Mouse (Mus musculus): ENCODE results near the gene Fas. TPM values are rescaled to one million over a fixed set of nuclear protein-coding genes. Genes with fewer than 3 reads are reported as not detected.

The Fas gene
- polyA plus RNA-seq (2017; shearing (Covaris generic)), result 100 to 1,000 TPM in 1 of 2 experiments, 10 to 100 TPM in 1; 71.8 to 105 TPM

DNA sequence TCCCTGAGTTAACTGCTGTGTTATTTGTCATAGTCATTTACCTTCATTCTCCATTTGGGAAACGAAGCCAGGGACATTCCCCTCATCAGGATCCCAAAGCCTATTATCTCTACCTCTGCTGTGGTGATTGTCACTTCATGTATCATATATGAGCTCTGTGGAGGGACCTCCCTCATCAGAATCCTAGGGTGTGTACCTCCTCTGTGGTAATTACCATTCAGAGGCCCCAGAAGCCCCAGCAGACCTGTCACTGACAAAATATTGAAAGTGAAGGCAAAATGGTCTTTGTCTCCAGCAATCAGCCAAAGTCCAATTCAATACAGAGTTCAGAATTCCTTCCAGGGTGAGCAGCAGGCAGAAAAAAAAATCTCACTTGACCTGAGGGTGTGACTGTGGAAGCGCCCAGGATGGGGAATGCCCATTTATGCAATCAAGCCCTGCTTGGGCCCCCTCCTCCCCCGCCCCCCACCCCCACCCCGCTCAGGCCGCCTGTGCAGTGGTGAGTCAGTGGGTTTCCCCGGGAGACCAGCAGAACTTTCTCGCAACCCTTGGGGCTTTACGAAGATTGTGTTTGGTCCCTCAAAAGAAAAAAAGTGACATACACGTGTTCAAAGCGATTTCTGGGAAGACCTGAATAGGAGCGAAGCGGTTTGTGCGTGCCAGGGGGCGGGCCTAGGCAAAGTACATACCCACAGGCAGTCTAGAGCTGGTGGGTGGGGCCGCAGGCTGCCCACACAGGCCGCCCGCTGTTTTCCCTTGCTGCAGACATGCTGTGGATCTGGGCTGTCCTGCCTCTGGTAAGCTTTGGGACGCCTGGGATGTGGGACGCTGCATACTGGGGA is at the start of gene Fas:
TSS of gene Fas (plus strand) at position 719 of the 842 bp plus-strand sequence.

GRCm38 (mm10) chr19:34254880-34255681 is 35.4 kb upstream of the Fas start, which contains the start of gene Acta2:
Gene Acta2, minus strand, starts transcription at chr19:34255590.

Other genes starting within 250 kb of the Fas start
- gene Lipn, start 223.3 kb upstream of the Fas start, polyA plus RNA-seq (2017; shearing (Covaris generic)), result not detected
- gene Lipm, start 189.7 kb upstream of the Fas start, polyA plus RNA-seq (2017; shearing (Covaris generic)), result under 1 TPM in 1 of 2 experiments, not detected in 1; 0.25 TPM
- gene Ankrd22, start 124.6 kb upstream of the Fas start, polyA plus RNA-seq (2017; shearing (Covaris generic)), result under 1 TPM; 0.16 to 0.23 TPM
- gene Stambpl1, start 98.4 kb upstream of the Fas start, polyA plus RNA-seq (2017; shearing (Covaris generic)), result 10 to 100 TPM; 87.6 to 89.5 TPM
- under 1 TPM in 1 of 2 experiments, not detected in 1; 0.14 TPM for gene Acta2, start 35.1 kb upstream of the Fas start, polyA plus RNA-seq (2017; shearing (Covaris generic))
- gene Ch25h, start 184.5 kb downstream of the Fas start, polyA plus RNA-seq (2017; shearing (Covaris generic)), result not detected
- gene Lipa, start 236.8 kb downstream of the Fas start, polyA plus RNA-seq (2017; shearing (Covaris generic)), result 10 to 100 TPM; 67.1 to 72.4 TPM